Mouse (Mus musculus): ENCODE data around the gene Rabggtb. TPM values are rescaled to one million over a fixed set of nuclear protein-coding genes. Genes with fewer than 3 reads are reported as not detected.

Rabggtb gene
- total RNA-seq, 2 experiments from 2014 or later: 65.3 to 66.7 TPM

GRCm38 (mm10) chr3:153929526-153929925 is 16.7 kb upstream of the Rabggtb start:
- intact Hi-C loops (cut with DNase I): no loop called here

GRCm38 (mm10) chr3:153926333-153926732 is 13.5 kb upstream of the Rabggtb start:
- DNase-seq (ENCODE audit: low spot score in 2 of 2): no peak
- intact Hi-C loops (cut with DNase I): no loop called here

More at GRCm38 (mm10) chr3:153929526-153929925, 16.7 kb upstream of the Rabggtb start:
- no peak for DNase-seq (ENCODE audit: low spot score in 2 of 2)

- intact Hi-C loops (cut with DNase I): no loop called here
- no peak for DNase-seq (ENCODE audit: low spot score in 2 of 2)
Observed at GRCm38 (mm10) chr3:153921147-153921910, 8.5 kb upstream of the Rabggtb start.

GRCm38 (mm10) chr3:153917200-153917599 is 4.4 kb upstream of the Rabggtb start:
- intact Hi-C loops (cut with DNase I): no loop called here
- DNase-seq (ENCODE audit: low spot score in 2 of 2): no peak

- intact Hi-C loops (cut with DNase I): no loop called here
Observed at GRCm38 (mm10) chr3:153913510-153914243, 868 bp upstream of the Rabggtb start.

GRCm38 (mm10) chr3:153911882-153912440 is 848 bp downstream of the Rabggtb start:
- DNase-seq (ENCODE audit: low spot score in 2 of 2): no peak
- intact Hi-C loops (cut with DNase I): no loop called here

More at GRCm38 (mm10) chr3:153913510-153914243, 868 bp upstream of the Rabggtb start:
- no peak for DNase-seq (ENCODE audit: low spot score in 2 of 2)

GRCm38 (mm10) chr3:153911197-153911881 is 1.5 kb downstream of the Rabggtb start:
- intact Hi-C loops (cut with DNase I): no loop called here
- no peak for DNase-seq (ENCODE audit: low spot score in 2 of 2)

- intact Hi-C loops (cut with DNase I): no loop called here
- DNase-seq (ENCODE audit: low spot score in 2 of 2): no peak
Observed at GRCm38 (mm10) chr3:153910489-153910888, 2.3 kb downstream of the Rabggtb start.

- intact Hi-C loops (cut with DNase I): no loop called here
- no peak for DNase-seq (ENCODE audit: low spot score in 2 of 2)
Observed at GRCm38 (mm10) chr3:153908919-153909318, 3.9 kb downstream of the Rabggtb start.

- intact Hi-C loops (cut with DNase I): no loop called here
- DNase-seq (ENCODE audit: low spot score in 2 of 2): no peak
Observed at GRCm38 (mm10) chr3:153906136-153906871, 6.5 kb downstream of the Rabggtb start, which contains the start of gene Msh4. Gene Msh4 (minus strand): TSS chr3:153906138.

- intact Hi-C loops (cut with DNase I): no loop called here
- DNase-seq (ENCODE audit: low spot score in 2 of 2): no peak
Observed at GRCm38 (mm10) chr3:153905251-153906135, 7.3 kb downstream of the Rabggtb start.

- intact Hi-C loops (cut with DNase I): no loop called here
- DNase-seq (ENCODE audit: low spot score in 2 of 2): peak; percentile 35 to 38
Observed at GRCm38 (mm10) chr3:153904586-153904985, 8.2 kb downstream of the Rabggtb start.

GRCm38 (mm10) chr3:153902595-153902994 is 10.2 kb downstream of the Rabggtb start:
- DNase-seq (ENCODE audit: low spot score in 2 of 2): no peak
- intact Hi-C loops (cut with DNase I): no loop called here

- intact Hi-C loops (cut with DNase I): no loop called here
- DNase-seq (ENCODE audit: low spot score in 2 of 2): no peak
Observed at GRCm38 (mm10) chr3:153901904-153902303, 10.9 kb downstream of the Rabggtb start.

- DNase-seq (ENCODE audit: low spot score in 2 of 2): no peak
- intact Hi-C loops (cut with DNase I): no loop called here
Observed at GRCm38 (mm10) chr3:153897216-153897615, 15.6 kb downstream of the Rabggtb start.

- DNase-seq (ENCODE audit: low spot score in 2 of 2): no peak
- intact Hi-C loops (cut with DNase I): no loop called here
Observed at GRCm38 (mm10) chr3:153895454-153895853, 17.4 kb downstream of the Rabggtb start.

- intact Hi-C loops (cut with DNase I): no loop called here
- no peak for DNase-seq (ENCODE audit: low spot score in 2 of 2)
Observed at GRCm38 (mm10) chr3:153889188-153889781, 23.5 kb downstream of the Rabggtb start.

- DNase-seq (ENCODE audit: low spot score in 2 of 2): no peak
- intact Hi-C loops (cut with DNase I): no loop called here
Observed at GRCm38 (mm10) chr3:153888141-153888540, 24.7 kb downstream of the Rabggtb start.

Data from left cerebral cortex, postnatal 14 days (tissue).